Comparison of ENCODE assay signal across 9 mouse cellular contexts in genomic region chr7:141482531-141483024, GRCm38 (mm10). TPM values are rescaled to one million over a fixed set of nuclear protein-coding genes. Genes with fewer than 3 reads are reported as not detected.
DNase-seq lines count a peak whose midpoint lies in the region; ATAC-seq and TF ChIP-seq lines count a peak whose summit lies in the region.
"Had no signal": no experiment of that assay in that cellular context is flagged by ENCODE, and none has a peak within 500 bp of the region (broad histone marks: within the 10 kb centered on the region; RNA-seq: fewer than 3 reads in every experiment).

No protein-coding gene starts in this region.

- no peak for DNase-seq in lung, embryonic 14.5 days
- no peak for DNase-seq in lung, postnatal 4 days
- DNase-seq in forebrain, embryonic 10.5 days (ENCODE audit: extremely low spot score, low spot score): no peak
- DNase-seq in right cerebral cortex, postnatal 14 days: no peak
- no peak for DNase-seq in kidney, adult 18-20 months
- DNase-seq in frontal cortex, postnatal 14 days (ENCODE audit: low spot score in 2 of 2): no peak
- DNase-seq: kidney, adult 11 months had no signal

- TF ChIP-seq CTCF in lung, embryonic 14.5 days (IDR thresholded peaks at IDR 0.05; ENCODE audit: low read depth): no peak
- TF ChIP-seq CTCF in intestine, postnatal 0 days (IDR thresholded peaks at IDR 0.05; ENCODE audit: low read depth): no peak

- peak overlapping the region; percentile 51; the same call in 1 of the 2 replicates for H3K9ac ChIP-seq in lung, embryonic 14.5 days
- no peak overlapping the region for H3K9ac ChIP-seq in intestine, postnatal 0 days (ENCODE audit: low read depth, low read length)
- peak overlapping the region; percentile 64 for H3K9ac ChIP-seq in neural tube, embryonic 15.5 days (replicated peaks)

- ATAC-seq in lung, embryonic 14.5 days (ENCODE audit: insufficient read depth): no peak
- no peak for ATAC-seq in intestine, postnatal 0 days
- ATAC-seq in neural tube, embryonic 15.5 days (ENCODE audit: low FRiP score): peak; percentile 3; the same call in 1 of the 2 replicates

- H3K27ac ChIP-seq in lung, embryonic 14.5 days (ENCODE audit: low read depth): no peak overlapping the region
- peak overlapping the region; percentile 82 for H3K27ac ChIP-seq in forebrain, embryonic 10.5 days
- H3K27ac ChIP-seq in intestine, postnatal 0 days (ENCODE audit: low read depth, low read length): no peak overlapping the region
- H3K27ac ChIP-seq in neural tube, embryonic 15.5 days (replicated peaks): peak overlapping the region; percentile 82

- peaks cover 21% of the 10 kb centered on the region for H3K4me1 ChIP-seq in lung, embryonic 14.5 days (ENCODE audit: insufficient read depth)
- peaks cover 38% of the 10 kb centered on the region for H3K4me1 ChIP-seq in forebrain, embryonic 10.5 days
- H3K4me1 ChIP-seq in intestine, postnatal 0 days (replicated peaks; ENCODE audit: control insufficient read depth, insufficient read depth, low read length): no peaks in the 10 kb centered on the region; the same call in 1 of the 2 replicates
- peaks cover 53% of the 10 kb centered on the region for H3K4me1 ChIP-seq in neural tube, embryonic 15.5 days

- peak overlapping the region; percentile 55 for H3K4me3 ChIP-seq in lung, embryonic 14.5 days (ENCODE audit: low read depth, low read length)
- H3K4me3 ChIP-seq in forebrain, embryonic 10.5 days: peak overlapping the region; percentile 76
- H3K4me3 ChIP-seq in intestine, postnatal 0 days (ENCODE audit: low read depth, low read length): peak overlapping the region; percentile 48
- peak overlapping the region; percentile 62 for H3K4me3 ChIP-seq in neural tube, embryonic 15.5 days (replicated peaks)

- WGBS in lung, embryonic 14.5 days: 11% methylated on average over 11 of the region's 11 CpGs
- WGBS in forebrain, embryonic 10.5 days: 10% methylated on average over 11 of the region's 11 CpGs
- WGBS in intestine, postnatal 0 days: 13% methylated on average over 11 of the region's 11 CpGs
- 11% methylated on average over 11 of the region's 11 CpGs for WGBS in neural tube, embryonic 15.5 days

- peaks cover 14% of the 10 kb centered on the region; the same call in 1 of the 2 replicates for H3K36me3 ChIP-seq in lung, embryonic 14.5 days (ENCODE audit: insufficient read depth)
- no peaks in the 10 kb centered on the region; the same call in 1 of the 2 replicates for H3K36me3 ChIP-seq in forebrain, embryonic 10.5 days (replicated peaks)
- H3K36me3 ChIP-seq in intestine, postnatal 0 days (ENCODE audit: control insufficient read depth, insufficient read depth): peaks cover 3% of the 10 kb centered on the region; the same call in 1 of the 2 replicates
- no peaks in the 10 kb centered on the region for H3K36me3 ChIP-seq in neural tube, embryonic 15.5 days

- H3K9me3 ChIP-seq in lung, embryonic 14.5 days (ENCODE audit: low read depth, low read length): no peaks in the 10 kb centered on the region
- no peaks in the 10 kb centered on the region for H3K9me3 ChIP-seq in forebrain, embryonic 10.5 days
- H3K9me3 ChIP-seq in intestine, postnatal 0 days (ENCODE audit: control insufficient read depth): no peaks in the 10 kb centered on the region
- no peaks in the 10 kb centered on the region for H3K9me3 ChIP-seq in neural tube, embryonic 15.5 days (replicated peaks)

- peaks cover 10% of the 10 kb centered on the region; the same call in 1 of the 2 replicates for H3K27me3 ChIP-seq in lung, embryonic 14.5 days (ENCODE audit: insufficient read depth, low read length)
- H3K27me3 ChIP-seq in forebrain, embryonic 10.5 days (ENCODE audit: poor library complexity, severe bottlenecking): peaks cover 43% of the 10 kb centered on the region
- H3K27me3 ChIP-seq in intestine, postnatal 0 days (replicated peaks; ENCODE audit: control insufficient read depth, insufficient read depth, low read length): peaks cover 18% of the 10 kb centered on the region; the same call in 1 of the 2 replicates
- H3K27me3 ChIP-seq in neural tube, embryonic 15.5 days (replicated peaks): 0 out of 2 replicates have a peak, but pooled peaks cover 7% of the 10 kb centered on the region

- peak overlapping the region; percentile 98 for H3K4me2 ChIP-seq in lung, embryonic 14.5 days
- peak overlapping the region; percentile 89 for H3K4me2 ChIP-seq in intestine, postnatal 0 days (replicated peaks; ENCODE audit: low read depth)
- H3K4me2 ChIP-seq in neural tube, embryonic 15.5 days: peak overlapping the region; percentile 80

RNA-seq across cellular contexts. Expression of gene Tspan4, which starts 7.5 kb away (rescaled TPM):
- 95.5 and 100.0 TPM in 2 replicates for polyA plus RNA-seq in lung, embryonic 14.5 days (2014; fragmentation: Nextera tagmentation; extraction: Ambion mirVana)
- 31.4 and 37.9 TPM in 2 replicates for polyA plus RNA-seq in forebrain, embryonic 10.5 days (2016; fragmentation: Nextera tagmentation; extraction: Ambion mirVana)
- polyA plus RNA-seq in intestine, postnatal 0 days (2015; fragmentation: Nextera tagmentation; extraction: Ambion mirVana): 39.7 and 40.1 TPM in 2 replicates
- polyA plus RNA-seq in neural tube, embryonic 15.5 days (2015; fragmentation: Nextera tagmentation; extraction: Ambion mirVana): 73.0 and 77.3 TPM in 2 replicates

RNA-seq across cellular contexts. Expression of gene Polr2l, which starts 7.6 kb away (rescaled TPM):
- polyA plus RNA-seq in lung, embryonic 14.5 days (2014; fragmentation: Nextera tagmentation; extraction: Ambion mirVana): 71.2 and 74.3 TPM in 2 replicates
- polyA plus RNA-seq in forebrain, embryonic 10.5 days (2016; fragmentation: Nextera tagmentation; extraction: Ambion mirVana): 87.0 and 95.7 TPM in 2 replicates
- 36.8 and 37.9 TPM in 2 replicates for polyA plus RNA-seq in intestine, postnatal 0 days (2015; fragmentation: Nextera tagmentation; extraction: Ambion mirVana)
- polyA plus RNA-seq in neural tube, embryonic 15.5 days (2015; fragmentation: Nextera tagmentation; extraction: Ambion mirVana): 85.3 and 89.8 TPM in 2 replicates

RNA-seq across cellular contexts. Expression of gene Cd151, which starts 15.4 kb away (rescaled TPM):
- 69.8 and 79.1 TPM in 2 replicates for polyA plus RNA-seq in lung, embryonic 14.5 days (2014; fragmentation: Nextera tagmentation; extraction: Ambion mirVana)
- 15.2 and 17.7 TPM in 2 replicates for polyA plus RNA-seq in forebrain, embryonic 10.5 days (2016; fragmentation: Nextera tagmentation; extraction: Ambion mirVana)
- 27.6 and 29.3 TPM in 2 replicates for polyA plus RNA-seq in intestine, postnatal 0 days (2015; fragmentation: Nextera tagmentation; extraction: Ambion mirVana)
- polyA plus RNA-seq in neural tube, embryonic 15.5 days (2015; fragmentation: Nextera tagmentation; extraction: Ambion mirVana): 23.7 and 25.1 TPM in 2 replicates

RNA-seq across cellular contexts. Expression of gene Cracr2b, which starts 21.7 kb away (rescaled TPM):
- polyA plus RNA-seq in lung, embryonic 14.5 days (2014; fragmentation: Nextera tagmentation; extraction: Ambion mirVana): 15.1 and 18.9 TPM in 2 replicates
- polyA plus RNA-seq in forebrain, embryonic 10.5 days (2016; fragmentation: Nextera tagmentation; extraction: Ambion mirVana): 6.2 and 7.3 TPM in 2 replicates
- 12.6 and 12.7 TPM in 2 replicates for polyA plus RNA-seq in intestine, postnatal 0 days (2015; fragmentation: Nextera tagmentation; extraction: Ambion mirVana)
- polyA plus RNA-seq in neural tube, embryonic 15.5 days (2015; fragmentation: Nextera tagmentation; extraction: Ambion mirVana): 7.1 and 9.6 TPM in 2 replicates

RNA-seq across cellular contexts. Expression of gene Pnpla2, which starts 27.6 kb away (rescaled TPM):
- polyA plus RNA-seq in lung, embryonic 14.5 days (2014; fragmentation: Nextera tagmentation; extraction: Ambion mirVana): 26.1 and 26.3 TPM in 2 replicates
- polyA plus RNA-seq in forebrain, embryonic 10.5 days (2016; fragmentation: Nextera tagmentation; extraction: Ambion mirVana): 15.9 and 18.2 TPM in 2 replicates
- polyA plus RNA-seq in intestine, postnatal 0 days (2015; fragmentation: Nextera tagmentation; extraction: Ambion mirVana): 75.5 and 79.4 TPM in 2 replicates
- 17.2 and 25.7 TPM in 2 replicates for polyA plus RNA-seq in neural tube, embryonic 15.5 days (2015; fragmentation: Nextera tagmentation; extraction: Ambion mirVana)

Comparison
In these comparisons a context has a peak if more than half of its experiments do, and no peak if none do; other contexts are left out.
1. H3K27ac ChIP-seq: peak in forebrain, embryonic 10.5 days (single experiment) and neural tube, embryonic 15.5 days (single experiment); none in lung, embryonic 14.5 days (single experiment) and intestine, postnatal 0 days (single experiment).
2. Peak in every context shown above with its lines, with median percentiles within 50 percentile points of each other: H3K4me2 ChIP-seq and H3K4me3 ChIP-seq.